Mouse (Mus musculus) heart, postnatal 10 days (tissue): Measurements from ENCODE around the gene Eef1b2. TPM values are rescaled to one million over a fixed set of nuclear protein-coding genes. Genes with fewer than 3 reads are reported as not detected.
"Not testable (repeated sequence)": the region's sequence is repeated elsewhere in the genome, so short reads cannot be mapped to it uniquely, and the experiment has no call there.

Experiments used
- DNase-seq, 2 experiments: peaks; one replicate each; pipeline ENCODE4 v3.0.0; 2021
- intact Hi-C: fragments of 180-260 bp; cut with DNase I; formaldehyde crosslinking; loops from one replicate; pipeline ENCODE4 v1.15.1; 2025
- total RNA-seq, 2 experiments: library from RNA; stranded (reverse); gene quantifications; 2 replicates each; pipeline ENCODE4 v1.2.3; 2021

Eef1b2 gene
- 100 to 1,000 TPM; 445 to 453 TPM for total RNA-seq

GRCm38 (mm10) chr1:63176604-63177421, at the start of gene Eef1b2, which contains the start of gene Ndufs1:
Eef1b2 (plus strand) TSS chr1:63176825.
Ndufs1 (minus strand) TSS chr1:63176833.
- intact Hi-C loops, result no loop called here
- DNase-seq, result peak; percentile 99

DNA sequence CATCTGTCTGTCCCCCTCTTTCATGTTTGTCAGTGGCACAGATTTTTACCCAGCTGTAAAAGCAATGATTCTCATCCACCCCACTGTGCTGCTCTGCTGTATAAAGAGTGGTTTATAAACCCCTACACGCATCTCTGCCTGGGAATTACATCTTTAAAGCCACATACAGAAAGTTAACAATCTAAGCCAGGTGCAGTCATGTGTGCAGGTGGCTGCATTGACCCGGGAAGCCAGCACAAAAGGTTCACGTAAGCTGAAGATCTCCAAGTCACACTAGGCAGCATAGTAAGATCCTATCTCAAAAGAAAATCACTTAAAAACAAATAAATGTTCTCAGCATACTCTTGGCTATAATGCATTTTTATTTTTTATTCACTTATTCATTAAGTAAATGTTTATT, 47.4 kb upstream of the Eef1b2 start:
- intact Hi-C loops, result no loop called here
- no peak for DNase-seq

DNA sequence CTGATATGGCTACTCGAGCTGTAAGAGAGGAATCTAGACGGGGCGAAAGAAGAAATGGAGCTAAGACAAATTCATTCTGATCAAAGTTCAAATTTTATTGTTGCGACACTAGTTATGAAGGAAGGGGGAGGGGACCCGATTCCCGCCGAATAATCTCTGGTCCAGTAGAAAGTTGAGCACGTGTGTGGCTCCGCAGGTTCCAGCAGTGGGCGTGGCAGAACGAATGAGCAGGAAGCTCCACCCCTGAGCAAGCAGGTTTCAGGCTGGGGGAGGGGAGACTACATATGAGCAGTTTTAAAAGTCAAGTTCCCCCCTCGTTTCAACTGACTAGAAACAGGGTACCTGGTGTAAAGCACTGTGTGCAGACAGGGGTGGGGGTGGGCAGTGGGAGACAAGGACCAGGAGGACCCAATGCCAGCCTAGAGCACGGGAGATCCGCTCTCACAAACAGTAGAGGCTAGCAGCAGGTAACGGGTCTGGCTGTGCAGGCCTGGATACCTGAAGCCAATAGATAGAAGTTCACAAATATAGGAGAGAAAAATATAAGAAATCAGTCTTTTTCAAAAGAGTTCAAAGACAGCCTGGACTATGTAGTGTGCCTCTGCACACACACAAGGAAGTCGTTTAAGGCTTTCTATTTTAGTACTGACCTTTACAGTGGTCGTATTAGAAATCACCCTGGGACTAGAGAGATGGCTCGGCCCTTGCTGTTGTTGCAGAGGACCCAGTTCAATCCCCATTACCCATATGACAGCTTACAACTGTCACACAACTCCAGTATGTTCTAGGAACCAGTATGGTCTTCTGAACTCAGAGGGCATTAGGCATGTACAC, 46.6 kb upstream of the Eef1b2 start:
- DNase-seq, result peak in 1 of 2 experiments; percentile 11
- intact Hi-C loops, result no loop called here

- no peak for DNase-seq
- intact Hi-C loops, result no loop called here
Observed at GRCm38 (mm10) chr1:63130883-63131282, 45.7 kb upstream of the Eef1b2 start.

DNA sequence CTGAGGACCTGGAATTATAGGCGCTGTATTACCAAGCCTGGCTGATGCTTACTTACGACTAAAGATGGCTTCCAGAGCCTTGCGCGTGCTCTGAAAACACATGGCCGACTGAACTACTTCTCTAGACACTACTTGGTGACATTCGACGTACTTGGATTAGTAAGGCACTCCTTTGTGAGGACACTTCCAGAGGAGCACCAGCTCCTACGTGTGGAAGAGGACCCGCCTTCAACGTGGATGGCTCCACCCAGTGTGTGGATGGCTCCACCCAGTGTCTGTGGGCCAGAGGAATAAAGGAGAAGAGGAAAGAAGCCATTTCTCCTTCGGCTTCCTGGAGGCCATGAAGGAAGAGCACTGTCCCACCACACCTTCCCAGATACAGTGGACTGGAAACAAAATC, 44.9 kb upstream of the Eef1b2 start:
- intact Hi-C loops, result no loop called here
- DNase-seq, result no peak

DNA sequence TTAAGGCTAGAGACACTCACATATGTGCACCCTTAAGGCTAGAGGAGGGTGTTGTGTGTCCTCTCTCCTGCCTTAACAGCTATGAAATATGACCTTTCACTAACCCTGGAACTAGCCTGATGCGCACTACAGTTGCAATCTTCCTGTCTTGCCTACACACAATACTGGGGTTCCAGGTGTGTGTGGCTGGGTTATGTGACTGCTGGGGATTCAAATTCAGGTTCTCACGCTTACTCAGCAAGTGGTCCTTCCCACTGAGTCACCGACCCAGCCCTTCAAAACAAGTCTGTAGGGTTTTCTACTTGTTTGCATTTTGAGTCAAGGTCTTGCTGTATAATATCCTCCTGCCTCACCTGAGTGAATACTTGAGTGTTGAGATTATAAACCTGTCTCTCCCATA, 42.1 kb upstream of the Eef1b2 start:
- intact Hi-C loops, result no loop called here
- DNase-seq, result no peak

DNA sequence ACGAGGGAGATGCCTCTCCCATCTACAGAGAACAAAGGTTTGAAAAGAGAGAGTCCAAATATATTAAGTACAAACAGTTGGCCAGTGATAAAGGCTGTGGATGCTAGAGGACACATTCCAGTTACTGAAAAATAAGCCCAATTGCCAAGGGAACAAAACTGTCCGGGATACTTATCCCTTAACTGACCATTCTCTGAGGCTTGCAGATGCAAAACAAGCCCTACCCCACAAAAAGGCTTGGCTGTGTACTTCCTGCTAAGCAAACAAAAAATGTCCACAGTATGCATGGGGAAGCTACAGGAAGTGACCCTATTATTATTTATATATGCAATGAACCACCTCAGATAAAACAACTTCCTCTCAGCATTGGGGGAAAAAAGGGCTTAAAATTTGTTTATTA, 38.7 kb upstream of the Eef1b2 start:
- DNase-seq, result no peak
- intact Hi-C loops, result no loop called here

DNA sequence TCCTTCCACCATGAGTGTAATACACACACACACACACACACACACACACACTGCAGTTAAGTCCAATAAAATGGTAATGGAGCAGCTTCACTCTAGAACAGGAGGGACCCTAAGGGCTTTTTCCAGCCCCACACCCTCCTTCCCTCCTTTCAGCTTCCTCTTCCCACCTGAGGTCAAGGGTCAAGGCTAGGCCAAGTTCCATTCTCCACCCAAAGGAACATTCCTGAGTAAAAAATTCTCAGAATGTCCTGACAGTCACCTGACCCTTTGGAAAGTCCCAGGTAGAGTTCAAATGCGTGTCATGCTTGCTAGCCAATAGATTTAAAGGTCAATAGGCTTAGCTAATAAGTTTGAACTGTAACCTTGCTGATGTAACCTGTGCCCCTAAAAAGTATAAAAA, 38.0 kb upstream of the Eef1b2 start:
- DNase-seq, intact Hi-C loops: not testable (repeated sequence)

DNA sequence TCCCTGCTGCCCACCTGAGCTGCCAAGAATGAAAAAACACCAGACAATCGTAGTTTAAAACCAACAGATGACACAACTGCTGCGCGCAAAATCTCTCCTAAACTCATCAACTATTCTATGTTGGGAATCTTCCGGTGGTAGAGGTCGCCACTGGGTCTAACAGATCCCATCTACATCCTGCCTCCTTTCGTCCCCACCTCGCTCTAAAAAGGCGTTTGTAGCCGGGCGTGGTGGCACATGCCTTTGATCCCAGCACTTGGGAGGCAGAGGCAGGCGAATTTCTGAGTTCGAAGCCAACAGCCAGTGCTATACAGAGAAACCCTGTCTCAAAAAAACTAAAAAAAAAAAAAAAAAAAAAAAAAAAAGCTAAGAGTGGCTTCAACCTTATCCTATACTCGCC, 36.4 kb upstream of the Eef1b2 start:
- intact Hi-C loops, result no loop called here
- DNase-seq, result no peak

- no peak for DNase-seq
- intact Hi-C loops, result no loop called here
Observed at GRCm38 (mm10) chr1:63168638-63169037, 8.0 kb upstream of the Eef1b2 start.

GRCm38 (mm10) chr1:63175853-63176252, 772 bp upstream of the Eef1b2 start:
- intact Hi-C loops, result no loop called here
- peak in 1 of 2 experiments; percentile 53 for DNase-seq

DNA sequence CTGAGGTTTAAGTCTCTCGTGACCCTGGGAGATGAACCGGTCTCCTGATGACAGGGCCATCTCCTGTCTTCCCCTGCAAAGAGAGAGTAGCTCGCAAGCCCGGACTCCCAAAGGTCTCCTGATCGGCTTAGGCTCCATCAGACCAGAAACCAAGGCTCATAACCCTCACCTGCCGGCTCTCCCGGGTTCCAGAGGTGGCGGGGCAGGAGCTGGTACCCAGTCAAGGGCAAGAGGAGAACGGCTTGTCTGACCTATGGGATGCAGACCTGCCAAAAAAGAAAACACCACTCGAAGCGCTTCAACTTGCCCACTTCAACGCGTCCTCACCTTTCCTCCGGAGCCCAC, 394 bp upstream of the Eef1b2 start:
- intact Hi-C loops, result no loop called here
- no peak for DNase-seq

- intact Hi-C loops, result no loop called here
- DNase-seq, result no peak
Observed at GRCm38 (mm10) chr1:63178308-63178707, 1.7 kb downstream of the Eef1b2 start.

DNA sequence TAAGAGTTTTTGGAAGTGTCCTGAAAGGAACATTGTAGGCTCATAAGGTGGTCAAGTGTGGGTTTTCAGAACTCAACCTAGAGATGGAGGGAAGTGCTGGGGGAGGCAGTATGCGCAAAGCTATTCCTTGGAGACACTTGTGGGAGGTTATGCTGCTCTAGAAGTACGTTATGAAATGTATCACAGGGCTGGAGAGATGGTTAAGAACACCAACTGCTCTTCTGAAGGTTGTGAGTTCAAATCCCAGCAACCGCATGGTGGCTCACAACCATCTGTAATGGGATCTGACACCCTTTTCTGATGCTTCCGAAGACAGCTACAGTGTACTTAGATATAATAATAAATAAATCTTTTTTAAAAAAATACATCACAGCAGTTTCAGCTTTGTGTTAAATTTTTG, 3.5 kb downstream of the Eef1b2 start:
- DNase-seq, result no peak
- intact Hi-C loops, result no loop called here

GRCm38 (mm10) chr1:63180575-63180974, 4.0 kb downstream of the Eef1b2 start:
- intact Hi-C loops, DNase-seq: not testable (repeated sequence)

DNA sequence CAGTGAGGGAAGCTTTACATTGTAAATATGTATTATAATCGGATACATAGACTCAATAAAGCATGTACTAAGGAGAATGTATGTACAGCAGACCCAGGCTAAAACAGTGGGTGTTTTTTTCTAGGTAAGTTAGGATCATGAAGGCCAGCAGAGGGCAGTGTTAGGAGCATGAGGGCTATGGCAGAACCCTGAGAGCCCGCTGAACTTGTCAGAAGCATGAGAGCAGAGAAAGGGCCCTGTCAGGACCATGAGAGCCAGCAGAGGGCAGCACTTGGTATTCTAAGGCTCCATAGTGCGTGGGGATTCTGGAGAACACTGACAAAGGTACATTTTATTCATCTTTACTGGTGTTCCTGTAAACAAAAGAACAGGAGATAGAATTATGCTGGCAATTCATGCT, 4.4 kb downstream of the Eef1b2 start:
- peak; percentile 95 to 96 for DNase-seq
- intact Hi-C loops, result no loop called here

DNA sequence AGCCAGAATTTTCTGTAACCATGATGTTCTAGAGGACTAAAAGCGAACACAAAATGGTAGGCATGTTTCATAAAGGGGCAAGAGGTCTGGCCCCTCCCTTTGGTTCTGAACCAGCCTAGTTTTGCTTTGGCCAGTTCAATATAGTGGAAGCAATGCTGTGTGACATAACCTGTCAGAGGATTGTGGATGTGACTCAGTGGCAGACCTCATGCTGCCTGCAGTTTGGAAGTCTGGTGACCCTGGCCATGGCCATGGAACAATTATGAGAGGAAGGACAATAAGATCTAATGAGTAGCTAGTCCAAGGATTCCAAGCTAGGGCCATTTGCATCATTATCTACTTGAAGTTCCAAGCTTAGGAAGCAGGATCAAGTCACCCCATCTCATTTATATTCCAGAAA, 4.9 kb downstream of the Eef1b2 start:
- intact Hi-C loops, result no loop called here
- no peak for DNase-seq

- intact Hi-C loops, result loop anchor here (2.0 kb wide), 1 partner anchor 71 kb away; no protein-coding TSS in a partner anchor
- DNase-seq, result peak; percentile 82 to 85
Observed at GRCm38 (mm10) chr1:63182212-63182611, 5.6 kb downstream of the Eef1b2 start.

DNA sequence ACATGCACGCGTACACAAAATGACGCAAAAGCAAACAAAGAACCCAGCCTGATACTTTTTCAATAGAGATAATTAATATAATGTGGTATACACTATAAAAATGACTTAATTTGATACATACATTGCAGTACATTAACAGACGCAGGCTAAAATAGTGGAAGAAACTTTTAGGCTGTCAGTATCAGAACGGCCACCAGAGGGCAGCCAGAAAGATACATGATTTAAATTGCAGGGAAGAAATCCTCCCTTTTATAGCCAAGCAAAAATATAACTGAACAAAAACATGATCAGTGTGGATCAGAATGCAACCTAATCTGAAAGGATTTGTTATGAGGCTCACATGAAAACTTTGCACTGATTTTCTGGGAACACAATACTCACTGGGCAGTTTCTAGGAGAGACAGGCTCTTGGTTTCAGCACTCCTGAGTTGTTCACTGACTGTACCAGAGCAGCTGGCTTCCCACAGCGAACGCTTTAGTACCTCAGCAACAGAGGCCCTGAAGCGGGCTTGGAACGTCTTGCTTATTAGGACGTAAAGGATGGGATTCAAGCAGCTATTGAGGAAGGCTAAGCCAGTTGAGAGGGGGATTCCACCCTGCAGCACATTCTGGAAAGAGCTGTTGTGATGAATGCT, 6.1 kb downstream of the Eef1b2 start:
- intact Hi-C loops, result loop anchor here (2.0 kb wide), 1 partner anchor 70 kb away; no protein-coding TSS in a partner anchor
- peak; percentile 60 to 75 for DNase-seq

DNA sequence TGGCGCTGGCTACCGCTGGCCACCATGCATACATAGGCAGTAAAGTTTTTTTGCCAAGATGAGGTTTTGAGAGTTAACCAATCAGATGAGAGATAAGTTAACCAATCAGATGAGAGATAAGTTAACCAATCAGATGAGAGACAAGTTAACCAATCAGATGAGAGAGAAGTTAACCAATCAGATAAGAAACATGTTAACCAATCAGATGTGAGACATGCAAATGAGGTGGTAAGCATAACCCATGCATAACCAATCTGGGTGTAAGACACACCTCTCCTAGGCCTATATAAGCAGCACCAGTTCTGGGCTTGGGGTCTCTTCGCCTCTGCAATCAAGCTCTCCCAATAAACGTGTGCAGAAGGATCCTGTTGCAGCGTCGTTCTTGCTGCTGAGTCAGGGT, 8.8 kb downstream of the Eef1b2 start:
- intact Hi-C loops, DNase-seq: not testable (repeated sequence)

DNA sequence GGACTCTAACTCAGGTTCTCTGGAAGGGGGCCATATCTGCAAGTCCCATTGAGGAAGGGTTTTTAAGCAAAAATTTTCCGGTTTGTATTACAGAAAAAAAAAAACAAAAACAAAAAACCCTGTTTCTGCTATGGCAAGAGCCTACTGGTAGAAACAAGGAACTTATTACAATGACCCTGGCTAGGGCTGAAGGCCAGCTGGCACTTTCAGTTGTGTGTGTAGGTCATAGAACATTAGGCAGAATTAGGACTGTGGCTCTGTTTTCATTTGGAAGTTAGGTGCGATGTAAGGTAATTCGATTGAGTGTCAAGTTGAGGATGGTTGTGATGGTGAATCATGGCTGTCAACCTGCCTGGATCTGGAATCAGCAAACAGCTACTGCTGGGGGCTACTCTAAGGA, 11.9 kb downstream of the Eef1b2 start:
- intact Hi-C loops, result no loop called here
- DNase-seq, result no peak
